Mouse (Mus musculus): Measurements from ENCODE around the gene Acin1. TPM values are rescaled to one million over a fixed set of nuclear protein-coding genes. Genes with fewer than 3 reads are reported as not detected.

Gene Acin1
- 248 and 332 TPM in 2 replicates for polyA plus RNA-seq (2012; rRNA removed)

DNA sequence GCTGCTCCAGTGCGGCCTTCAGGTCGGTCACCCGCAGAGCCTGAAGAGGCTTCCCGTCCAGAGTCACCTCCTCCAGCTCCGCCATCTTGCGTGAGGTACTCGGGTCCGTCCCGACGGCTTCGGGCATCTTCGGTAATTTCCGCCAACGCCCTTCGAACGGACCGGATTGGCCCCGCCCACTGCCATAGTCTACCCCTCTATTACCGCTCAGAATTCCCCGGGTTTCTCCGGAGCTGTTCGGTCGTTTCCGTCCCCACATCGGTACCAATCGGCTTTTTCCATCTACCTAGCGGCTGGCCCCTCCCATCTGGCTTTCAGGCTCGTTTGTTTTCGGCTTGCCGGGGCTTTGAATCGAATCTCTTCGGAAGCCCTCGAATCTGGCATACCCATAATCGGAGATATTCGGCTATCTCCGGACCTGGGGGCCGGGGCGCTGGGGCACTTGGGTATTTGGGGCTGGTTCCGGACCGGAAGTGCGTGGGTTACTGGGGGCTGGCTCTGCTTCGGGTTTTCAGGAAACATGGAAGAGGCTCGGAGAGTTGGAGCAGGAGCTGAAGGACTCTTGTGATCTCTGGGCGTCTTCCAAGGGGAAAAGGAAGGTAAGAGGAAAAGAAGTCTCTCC, at the start of gene Acin1:
TSS of gene Acin1 (minus strand) at position 410 of the 622 bp plus-strand sequence.
- TF ChIP-seq CTCF (IDR thresholded peaks at IDR 0.05; ENCODE audit: borderline replicate concordance, extremely low read depth, insufficient read depth, insufficient read length) (no peak), POLR2A (IDR thresholded peaks at IDR 0.05; ENCODE audit: borderline replicate concordance, extremely low read depth, insufficient read depth, insufficient read length, poor library complexity, severe bottlenecking) (peak; percentile 84; the same call in 1 of the 2 replicates)
- peak; percentile 100 for DNase-seq (ENCODE audit: low read depth)

DNA sequence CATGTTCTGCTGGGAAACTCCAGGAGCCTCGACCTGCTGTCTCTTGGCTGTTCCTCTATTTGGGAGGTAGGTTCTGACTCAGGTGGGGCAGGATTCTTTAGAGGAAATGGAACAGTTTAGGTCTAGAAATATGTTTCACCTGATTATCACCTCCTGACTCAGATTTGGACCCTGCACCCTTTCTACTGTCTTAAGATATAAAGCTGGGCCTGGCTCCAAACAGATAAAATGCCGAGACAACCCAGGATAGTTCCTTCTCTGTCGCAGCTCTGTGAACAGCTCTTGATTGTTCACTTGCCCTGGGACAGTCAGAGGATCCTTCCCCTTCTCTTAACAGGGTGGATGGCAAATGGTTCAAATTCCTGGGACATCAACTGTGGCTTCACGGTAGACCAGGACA, 48.5 kb upstream of the Acin1 start:
- DNase-seq (ENCODE audit: low read depth) = no peak
- TF ChIP-seq CTCF (IDR thresholded peaks at IDR 0.05; ENCODE audit: borderline replicate concordance, extremely low read depth, insufficient read depth, insufficient read length) = no peak
- no peak for TF ChIP-seq POLR2A (IDR thresholded peaks at IDR 0.05; ENCODE audit: borderline replicate concordance, extremely low read depth, insufficient read depth, insufficient read length, poor library complexity, severe bottlenecking)

DNA sequence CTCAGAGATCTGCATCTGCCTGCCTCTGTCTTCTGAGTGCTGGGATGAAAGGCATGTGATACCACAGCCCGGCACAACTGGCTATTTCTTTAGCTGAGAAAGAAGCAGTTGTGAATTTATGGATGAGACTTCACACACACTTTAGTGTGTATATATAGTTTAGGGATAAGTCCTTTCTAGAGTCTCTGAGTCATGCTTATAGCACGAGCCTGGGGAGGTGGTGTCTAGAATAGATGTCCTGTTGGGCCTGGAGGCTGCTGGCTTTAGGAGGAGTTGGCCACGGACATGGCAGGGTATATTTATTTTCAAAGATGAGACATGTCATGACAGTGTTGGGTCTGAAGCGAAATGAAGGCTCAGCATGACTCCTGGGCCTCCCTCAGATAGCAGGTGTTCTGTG, 47.3 kb upstream of the Acin1 start:
- TF ChIP-seq POLR2A (IDR thresholded peaks at IDR 0.05; ENCODE audit: borderline replicate concordance, extremely low read depth, insufficient read depth, insufficient read length, poor library complexity, severe bottlenecking) (no peak), CTCF (IDR thresholded peaks at IDR 0.05; ENCODE audit: borderline replicate concordance, extremely low read depth, insufficient read depth, insufficient read length) (no peak)
- DNase-seq (ENCODE audit: low read depth) = no peak

DNA sequence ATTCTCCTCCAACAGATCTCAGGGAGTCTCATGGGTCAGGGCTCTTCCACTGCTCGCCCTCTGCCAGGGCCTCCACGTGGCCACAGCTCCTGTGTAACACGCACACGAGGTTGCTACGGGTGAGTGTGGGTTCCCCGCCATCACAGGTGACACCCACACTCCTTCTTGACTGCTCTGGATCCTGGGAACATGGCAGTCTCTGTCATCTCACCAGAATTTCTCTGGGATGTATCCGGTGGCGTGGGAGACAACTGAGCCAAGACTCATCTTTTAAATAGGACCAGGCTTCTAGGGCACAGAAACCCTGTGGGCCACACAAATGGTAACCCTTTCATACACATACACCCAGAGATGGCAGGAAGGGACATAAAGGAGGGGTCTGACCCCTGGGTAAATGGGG, 45.5 kb upstream of the Acin1 start:
- no peak for DNase-seq (ENCODE audit: low read depth)
- TF ChIP-seq CTCF (IDR thresholded peaks at IDR 0.05; ENCODE audit: borderline replicate concordance, extremely low read depth, insufficient read depth, insufficient read length) (no peak), POLR2A (IDR thresholded peaks at IDR 0.05; ENCODE audit: borderline replicate concordance, extremely low read depth, insufficient read depth, insufficient read length, poor library complexity, severe bottlenecking) (no peak)

- peak; percentile 41 for DNase-seq (ENCODE audit: low read depth)
- TF ChIP-seq CTCF (IDR thresholded peaks at IDR 0.05; ENCODE audit: borderline replicate concordance, extremely low read depth, insufficient read depth, insufficient read length) = no peak
- TF ChIP-seq POLR2A (IDR thresholded peaks at IDR 0.05; ENCODE audit: borderline replicate concordance, extremely low read depth, insufficient read depth, insufficient read length, poor library complexity, severe bottlenecking) = no peak
Measured at GRCm38 (mm10) chr14:54730305-54730704, 43.6 kb upstream of the Acin1 start.

GRCm38 (mm10) chr14:54728823-54729653, 42.3 kb upstream of the Acin1 start:
- TF ChIP-seq POLR2A (IDR thresholded peaks at IDR 0.05; ENCODE audit: borderline replicate concordance, extremely low read depth, insufficient read depth, insufficient read length, poor library complexity, severe bottlenecking) = no peak
- TF ChIP-seq CTCF (IDR thresholded peaks at IDR 0.05; ENCODE audit: borderline replicate concordance, extremely low read depth, insufficient read depth, insufficient read length) = no peak
- peak; percentile 35 for DNase-seq (ENCODE audit: low read depth)

- TF ChIP-seq POLR2A (IDR thresholded peaks at IDR 0.05; ENCODE audit: borderline replicate concordance, extremely low read depth, insufficient read depth, insufficient read length, poor library complexity, severe bottlenecking) = no peak
- TF ChIP-seq CTCF (IDR thresholded peaks at IDR 0.05; ENCODE audit: borderline replicate concordance, extremely low read depth, insufficient read depth, insufficient read length) = no peak
- DNase-seq (ENCODE audit: low read depth) = no peak
Measured at GRCm38 (mm10) chr14:54727565-54727964, 40.8 kb upstream of the Acin1 start.

DNA sequence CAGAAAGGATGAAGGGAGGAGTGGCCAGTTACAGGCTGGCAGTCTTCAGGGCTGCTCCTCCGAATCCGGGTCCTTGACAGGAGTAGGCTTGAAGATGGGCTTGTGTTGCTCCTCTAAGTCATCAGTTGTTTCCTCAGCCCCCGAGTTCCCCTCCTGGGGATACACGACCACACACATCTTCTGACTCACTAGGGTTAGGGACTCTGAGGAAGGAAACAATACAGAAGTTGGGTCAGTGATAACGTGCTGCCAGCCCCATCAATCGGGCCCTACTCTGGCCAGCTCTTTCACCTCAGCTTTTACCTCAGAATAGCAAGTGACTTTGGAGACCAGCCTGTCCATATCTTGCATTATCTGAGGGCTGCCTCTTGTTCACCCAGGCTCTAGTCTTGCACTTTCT, 37.3 kb upstream of the Acin1 start:
- TF ChIP-seq CTCF (IDR thresholded peaks at IDR 0.05; ENCODE audit: borderline replicate concordance, extremely low read depth, insufficient read depth, insufficient read length) (no peak), POLR2A (IDR thresholded peaks at IDR 0.05; ENCODE audit: borderline replicate concordance, extremely low read depth, insufficient read depth, insufficient read length, poor library complexity, severe bottlenecking) (no peak)
- DNase-seq (ENCODE audit: low read depth) = no peak

DNA sequence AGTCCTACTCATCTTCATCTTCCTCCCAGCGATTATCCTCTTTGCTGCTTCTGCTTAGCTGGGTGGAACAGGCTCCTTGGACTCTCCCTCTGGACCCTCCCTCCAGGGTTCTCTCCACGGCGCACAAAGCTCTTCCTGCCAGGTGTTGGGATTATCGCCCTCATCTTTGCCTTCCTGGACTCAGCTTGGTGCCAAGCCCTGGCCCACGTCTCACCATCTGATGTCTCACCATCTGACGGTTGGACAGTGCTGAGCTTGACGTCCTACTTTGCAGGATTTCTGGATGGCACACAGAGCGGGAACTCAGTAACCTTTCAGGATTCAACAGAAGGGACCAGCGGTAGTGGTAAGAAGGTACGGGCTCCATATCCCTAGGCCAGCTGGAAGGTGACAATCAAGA, 35.0 kb upstream of the Acin1 start:
- DNase-seq (ENCODE audit: low read depth) = no peak
- TF ChIP-seq CTCF (IDR thresholded peaks at IDR 0.05; ENCODE audit: borderline replicate concordance, extremely low read depth, insufficient read depth, insufficient read length) = no peak
- no peak for TF ChIP-seq POLR2A (IDR thresholded peaks at IDR 0.05; ENCODE audit: borderline replicate concordance, extremely low read depth, insufficient read depth, insufficient read length, poor library complexity, severe bottlenecking)

GRCm38 (mm10) chr14:54720654-54721350, 34.1 kb upstream of the Acin1 start:
- TF ChIP-seq CTCF (IDR thresholded peaks at IDR 0.05; ENCODE audit: borderline replicate concordance, extremely low read depth, insufficient read depth, insufficient read length) = no peak
- no peak for TF ChIP-seq POLR2A (IDR thresholded peaks at IDR 0.05; ENCODE audit: borderline replicate concordance, extremely low read depth, insufficient read depth, insufficient read length, poor library complexity, severe bottlenecking)
- DNase-seq (ENCODE audit: low read depth) = no peak

GRCm38 (mm10) chr14:54720041-54720440, 33.3 kb upstream of the Acin1 start:
- DNase-seq (ENCODE audit: low read depth) = no peak
- no peak for TF ChIP-seq POLR2A (IDR thresholded peaks at IDR 0.05; ENCODE audit: borderline replicate concordance, extremely low read depth, insufficient read depth, insufficient read length, poor library complexity, severe bottlenecking)
- TF ChIP-seq CTCF (IDR thresholded peaks at IDR 0.05; ENCODE audit: borderline replicate concordance, extremely low read depth, insufficient read depth, insufficient read length) = no peak

All from brain, embryonic 14.5 days (tissue).